Mouse (Mus musculus) kidney, adult 11 months (tissue): Measurements from ENCODE around the gene Slc39a3.

ENCODE experiments used
- DNase-seq: peaks from one replicate; pipeline ENCODE4 v3.0.0; 2022

Gene Slc39a3

GRCm38 (mm10) chr10:80981564-80982112, 55.6 kb downstream of the Slc39a3 start:
- no peak for DNase-seq
